Mouse (Mus musculus) embryonic fibroblast, embryonic 13.5 days (primary cell): ENCODE measurements around the gene Zswim5. TPM values are rescaled to one million over a fixed set of nuclear protein-coding genes. Genes with fewer than 3 reads are reported as not detected.

Experiments used
- H3K27ac ChIP-seq: 2 replicates; pipeline ENCODE4 v1.5.1; 2012; ENCODE audit warnings: low read length, control low read depth, inconsistent platforms; ENCODE audit not compliant: insufficient read depth
- H3K4me1 ChIP-seq: 2 replicates; pipeline ENCODE4 v1.6.1; 2011; ENCODE audit warnings: low read length; ENCODE audit not compliant: control insufficient read depth, insufficient read depth
- H3K4me3 ChIP-seq: 2 replicates; pipeline ENCODE4 v1.5.1; 2011; ENCODE audit warnings: mild to moderate bottlenecking, control low read depth, low read length; ENCODE audit not compliant: insufficient read depth
- CTCF ChIP-seq: IDR thresholded peaks from 2 replicates; pipeline ENCODE4 v1.5.1; 2011; ENCODE audit warnings: mild to moderate bottlenecking, control low read depth, low read length, moderate library complexity, borderline replicate concordance; ENCODE audit not compliant: insufficient read depth
- POLR2A ChIP-seq: IDR thresholded peaks from 2 replicates; pipeline ENCODE4 v1.6.1; 2011; ENCODE audit warnings: low read depth, mild to moderate bottlenecking, control low read depth, low read length, moderate library complexity
- polyA plus RNA-seq: library from polyadenylated mRNA; stranded (reverse); fragments of >200 nt; gene quantifications from 2 replicates; pipeline ENCODE4 v1.2.4, GENCODE M21; 2011; ENCODE audit warnings: low read depth; ENCODE audit not compliant: missing spikeins, insufficient read length

The Zswim5 gene
- polyA plus RNA-seq, 1 experiment: not detected

DNA sequence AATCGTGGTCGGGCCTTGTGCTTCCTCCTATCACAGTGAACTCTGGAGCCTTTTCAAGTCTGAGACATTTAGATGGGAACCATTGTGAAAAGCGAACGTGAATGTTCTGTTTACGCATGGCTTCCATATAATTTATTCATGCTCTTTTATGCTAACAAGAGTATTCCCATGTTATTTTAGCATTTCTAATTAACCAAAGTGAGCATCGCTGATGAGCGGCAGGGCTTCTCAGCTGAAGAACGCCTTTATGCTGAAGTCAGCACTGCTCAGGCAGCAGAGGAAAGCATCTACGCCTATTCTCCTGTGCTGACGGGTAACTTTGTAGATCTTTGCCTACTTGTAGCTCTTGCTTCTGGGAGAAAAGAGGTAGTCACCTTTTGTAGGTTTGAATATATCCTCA lies 20.0 kb upstream of the Zswim5 start:
- TF ChIP-seq POLR2A (no peak), CTCF (no peak)
- Histone ChIP-seq H3K4me1 (no peaks in the 10 kb centered on the region), H3K27ac (no peak overlapping the region), H3K4me3 (no peak overlapping the region)

DNA sequence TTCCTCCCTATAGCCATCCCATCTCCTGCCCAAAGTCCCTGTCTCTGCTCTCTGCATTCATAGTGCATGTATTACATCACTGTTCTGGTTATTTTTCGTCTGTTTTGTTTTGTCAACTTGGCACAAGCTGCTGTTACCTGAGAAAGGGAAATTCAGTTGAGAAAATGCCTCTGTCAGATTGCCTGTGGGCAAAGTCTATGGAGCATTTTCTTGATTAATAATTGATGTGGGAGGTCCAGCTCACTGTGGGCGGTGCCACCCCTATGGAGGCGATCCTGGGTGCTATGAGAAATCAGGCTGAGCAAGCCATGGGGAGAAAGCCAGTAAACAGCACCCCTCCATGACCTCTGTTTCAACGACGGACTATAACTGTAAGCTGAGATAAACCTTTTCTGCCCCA lies 17.5 kb upstream of the Zswim5 start:
- no peak overlapping the region for H3K4me3 ChIP-seq
- H3K4me1 ChIP-seq: no peaks in the 10 kb centered on the region
- TF ChIP-seq POLR2A (no peak), CTCF (no peak)
- no peak overlapping the region for H3K27ac ChIP-seq

DNA sequence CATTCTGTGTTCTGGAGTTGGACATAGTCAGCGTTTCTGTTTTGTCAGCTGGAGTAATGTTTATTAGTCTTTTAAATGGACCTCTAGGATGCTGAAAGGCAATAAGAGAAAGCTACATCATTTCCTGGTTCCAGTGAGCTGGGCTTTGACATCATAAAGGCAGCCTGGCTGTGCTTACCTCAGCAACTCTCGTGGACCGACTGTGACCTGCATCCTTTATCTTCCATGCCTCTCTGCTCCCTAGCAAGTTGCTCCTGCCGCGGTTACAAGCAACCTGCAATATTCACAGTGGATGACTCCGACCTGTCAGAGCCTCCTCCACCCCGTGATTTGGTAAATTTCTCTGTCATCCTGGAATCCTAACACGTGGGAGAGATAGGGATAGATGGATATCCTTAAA lies 15.2 kb upstream of the Zswim5 start:
- H3K27ac ChIP-seq: no peak overlapping the region
- TF ChIP-seq POLR2A: no peak
- TF ChIP-seq CTCF: no peak
- H3K4me1 ChIP-seq: no peaks in the 10 kb centered on the region
- no peak overlapping the region for H3K4me3 ChIP-seq

DNA sequence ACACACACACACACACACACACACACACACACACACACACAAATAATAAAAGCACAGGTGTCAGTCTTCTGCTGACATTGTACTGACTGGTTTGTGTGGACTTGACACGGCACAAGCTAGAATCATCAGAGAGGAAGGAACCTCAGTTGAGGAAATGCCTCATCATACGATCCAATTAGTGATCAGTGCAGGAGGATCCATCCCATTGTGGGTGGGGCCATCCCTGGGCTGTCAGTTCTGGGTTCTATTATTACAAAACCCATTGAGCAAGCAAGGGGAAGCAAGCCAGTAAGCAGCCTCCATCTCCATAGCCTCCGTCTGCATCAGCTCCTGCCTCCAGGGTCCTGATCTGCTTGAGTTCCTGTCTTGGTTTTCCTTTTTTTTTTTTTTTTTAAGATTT lies 7.3 kb upstream of the Zswim5 start:
- H3K27ac ChIP-seq: no peak overlapping the region
- H3K4me1 ChIP-seq: no peaks in the 10 kb centered on the region
- no peak for TF ChIP-seq CTCF
- TF ChIP-seq POLR2A: no peak
- H3K4me3 ChIP-seq: no peak overlapping the region

DNA sequence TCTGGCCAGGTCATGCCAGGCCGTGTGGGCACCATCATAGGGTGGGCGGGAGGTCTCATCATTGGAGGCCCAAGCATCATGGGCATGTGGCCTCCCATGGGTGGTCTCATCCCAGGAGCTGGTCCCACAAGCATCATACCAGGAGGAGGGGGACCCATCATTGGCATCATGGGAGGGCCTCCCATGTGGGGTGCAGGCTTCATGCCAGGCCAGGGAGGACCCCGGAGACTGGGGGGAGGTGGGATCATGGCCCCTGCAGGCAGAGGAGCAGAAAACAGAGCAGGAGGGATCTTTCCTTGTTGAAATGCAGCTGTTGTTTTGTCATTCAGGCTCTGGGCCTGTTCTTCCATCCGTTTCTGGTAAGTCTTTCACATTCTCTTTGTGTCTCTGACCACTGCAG lies 2.6 kb upstream of the Zswim5 start:
- H3K4me3 ChIP-seq: no peak overlapping the region
- TF ChIP-seq CTCF (no peak), POLR2A (no peak)
- no peak overlapping the region for H3K27ac ChIP-seq
- H3K4me1 ChIP-seq: no peaks in the 10 kb centered on the region

DNA sequence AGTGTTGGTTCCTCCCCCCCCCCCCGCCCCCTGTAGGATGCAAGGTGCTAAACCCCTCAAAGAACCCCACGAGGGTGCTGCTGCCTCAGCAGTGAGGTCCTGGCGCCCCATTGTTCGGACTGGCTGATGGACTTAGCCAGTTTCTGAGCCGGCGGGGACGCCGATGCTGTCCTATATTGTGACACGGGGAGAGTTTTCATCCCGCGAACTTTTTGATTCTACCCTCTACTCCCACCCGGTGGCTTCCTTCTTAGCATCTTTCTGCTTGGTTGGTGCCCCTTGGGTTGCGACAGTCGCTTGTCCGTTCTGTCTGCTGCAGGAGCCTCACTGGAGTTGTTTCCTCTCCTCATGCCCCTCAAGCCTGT lies 564 bp upstream of the Zswim5 start:
- Histone ChIP-seq H3K4me1 (no peaks in the 10 kb centered on the region), H3K4me3 (peak overlapping the region; percentile 60), H3K27ac (no peak overlapping the region)
- TF ChIP-seq POLR2A (no peak), CTCF (no peak)

DNA sequence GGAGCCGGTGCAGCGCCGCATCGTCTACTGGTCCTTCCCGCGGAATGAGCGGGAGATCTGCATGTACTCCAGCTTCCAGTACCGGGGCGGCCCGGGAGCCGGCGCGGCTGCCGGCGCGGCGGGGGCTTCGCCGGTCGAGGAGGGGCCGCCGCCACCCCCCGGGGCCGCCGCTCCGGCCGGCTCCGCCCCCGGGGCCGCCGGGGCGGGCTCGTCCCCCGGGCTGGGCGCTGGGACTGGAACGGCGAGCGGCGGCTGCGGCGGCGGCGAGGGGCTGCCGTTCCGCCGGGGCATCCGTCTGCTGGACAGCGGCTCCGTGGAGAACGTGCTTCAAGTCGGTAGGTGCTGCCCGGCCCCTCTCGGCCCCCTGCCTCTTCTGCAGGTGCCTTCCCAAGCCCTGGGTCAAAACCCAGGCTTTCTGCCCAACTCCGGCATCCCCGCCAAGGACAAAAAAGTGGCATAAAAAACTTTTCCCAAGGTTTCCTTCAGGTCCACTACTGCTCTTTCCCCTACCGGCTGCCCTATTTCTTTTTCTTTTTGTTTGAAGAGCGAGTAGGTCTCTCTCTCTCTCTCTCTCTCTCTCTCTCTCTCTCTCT lies 649 bp downstream of the Zswim5 start:
- Histone ChIP-seq H3K27ac (no peak overlapping the region), H3K4me3 (peak overlapping the region; percentile 63; the same call in 1 of the 2 replicates), H3K4me1 (no peaks in the 10 kb centered on the region)
- no peak for TF ChIP-seq POLR2A
- no peak for TF ChIP-seq CTCF

DNA sequence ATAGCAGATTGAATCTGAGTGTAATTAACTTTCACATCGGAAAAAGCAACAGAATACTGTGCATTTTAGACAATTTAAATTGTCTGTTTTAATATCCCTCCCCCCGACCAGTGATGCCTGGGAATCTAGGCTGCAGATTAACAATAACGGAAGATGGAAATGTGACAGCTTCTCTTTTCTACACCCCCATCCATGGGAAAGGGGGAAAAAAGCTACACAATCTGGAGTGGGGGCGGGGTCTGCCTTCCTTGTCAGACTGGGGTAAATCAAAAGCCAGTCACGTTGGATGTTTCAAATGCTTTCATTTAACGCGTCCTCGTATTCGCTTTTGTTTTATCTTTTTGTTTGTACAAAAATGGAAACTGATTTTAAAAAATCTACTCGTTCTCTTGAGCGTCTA lies 1.3 kb downstream of the Zswim5 start:
- no peak overlapping the region for H3K4me3 ChIP-seq
- no peaks in the 10 kb centered on the region for H3K4me1 ChIP-seq
- no peak overlapping the region for H3K27ac ChIP-seq
- TF ChIP-seq POLR2A (no peak), CTCF (no peak)

DNA sequence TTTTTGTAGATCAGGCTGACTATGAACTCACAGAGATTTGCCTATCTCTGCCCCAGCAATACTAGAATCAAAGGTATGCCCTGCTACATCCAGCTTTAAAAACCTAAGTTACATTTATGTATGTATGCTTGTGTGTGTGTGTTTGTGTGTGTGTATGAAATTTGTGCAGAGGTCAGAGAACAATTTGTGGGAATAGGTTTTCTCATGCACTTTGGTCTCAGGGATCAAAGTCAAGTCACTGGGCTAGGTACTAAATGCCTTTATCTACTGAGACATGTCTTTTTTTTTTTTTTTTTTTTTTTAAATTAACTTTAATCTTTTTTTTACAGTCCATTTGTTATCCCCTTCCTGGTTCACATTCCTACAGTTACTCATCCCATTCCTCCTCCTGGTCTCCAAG lies 5.5 kb downstream of the Zswim5 start:
- H3K4me3 ChIP-seq: no peak overlapping the region
- no peak for TF ChIP-seq POLR2A
- no peak for TF ChIP-seq CTCF
- no peak overlapping the region for H3K27ac ChIP-seq
- no peaks in the 10 kb centered on the region for H3K4me1 ChIP-seq

DNA sequence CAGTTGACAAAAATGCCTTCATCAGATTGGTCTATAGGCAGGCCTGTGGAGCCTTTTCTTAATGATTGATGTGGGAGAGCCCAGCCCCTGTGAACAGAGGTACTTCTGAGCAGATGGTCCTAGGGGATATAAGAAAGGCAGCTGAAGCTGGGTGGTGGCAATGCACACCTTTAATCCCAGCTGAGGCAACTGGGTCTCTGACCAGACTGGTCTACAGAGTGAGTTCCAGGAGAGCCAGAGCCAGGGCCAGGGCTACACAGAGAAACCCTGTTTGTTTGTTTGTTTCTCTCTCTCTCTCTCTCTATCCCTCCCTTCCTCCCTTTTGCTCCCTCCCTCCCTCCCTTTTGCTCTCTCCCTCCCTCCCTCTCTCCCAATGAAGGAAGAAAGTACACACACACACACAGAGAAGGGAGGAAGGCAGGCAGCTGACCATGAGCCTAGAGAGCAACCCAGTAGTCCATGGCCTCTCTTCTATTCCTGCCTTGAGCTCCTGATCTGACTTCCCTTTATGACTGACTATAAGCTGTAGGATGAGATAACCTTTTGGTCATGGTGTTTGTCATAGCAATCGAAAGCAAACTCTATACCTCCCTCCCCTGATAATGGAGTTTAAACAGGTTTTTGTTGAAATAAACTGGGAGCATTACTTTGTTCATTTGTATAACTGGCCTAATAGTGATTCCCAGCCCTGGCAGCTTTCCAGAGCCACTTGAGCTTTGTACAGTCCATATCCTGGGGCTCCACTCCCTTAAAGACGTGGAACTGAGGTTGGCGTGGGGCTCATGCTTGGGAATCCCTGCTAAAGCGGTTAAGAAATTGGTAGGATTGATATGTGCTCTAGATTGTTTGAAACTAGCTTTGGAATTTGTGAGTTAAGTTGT lies 17.3 kb downstream of the Zswim5 start:
- H3K4me1 ChIP-seq: no peaks in the 10 kb centered on the region
- H3K27ac ChIP-seq: no peak overlapping the region
- TF ChIP-seq POLR2A (no peak), CTCF (no peak)
- no peak overlapping the region for H3K4me3 ChIP-seq
